Mouse (Mus musculus) intestine, embryonic 14.5 days (tissue): ENCODE measurements around the gene D16Ertd472e. TPM values are rescaled to one million over a fixed set of nuclear protein-coding genes. Genes with fewer than 3 reads are reported as not detected.
A peak's percentile ranks its signal among the peaks of the same experiment; 100 is the strongest.

Experiments
- ATAC-seq: fragments of 200-750 bp; cut with Nextera tagmentation; replicated peaks from 2 replicates; pipeline ENCODE4 v1.8.0; 2017; ENCODE audit warnings: low read depth, moderate number of reproducible peaks, moderate TSS enrichment, moderate library complexity; ENCODE audit not compliant: low FRiP score, low TSS enrichment
- DNase-seq: peaks from one replicate; pipeline ENCODE4 v3.0.0-alpha.2; 2018; ENCODE audit warnings: low spot score
- H3K27ac ChIP-seq: fragments of 300-500 bp; sonication (generic); 2 replicates; pipeline ENCODE4 v1.5.1; 2014; ENCODE audit warnings: low read depth, mild to moderate bottlenecking, control low read depth
- H3K27me3 ChIP-seq: fragments of 300-500 bp; sonication (generic); replicated peaks from 2 replicates; pipeline ENCODE4 v1.6.1; 2014; ENCODE audit warnings: low read length, control low read depth; ENCODE audit not compliant: control insufficient read depth, insufficient read depth
- H3K36me3 ChIP-seq: fragments of 300-500 bp; sonication (generic); 2 replicates; pipeline ENCODE4 v1.6.1; 2014; ENCODE audit warnings: low read length, control low read depth; ENCODE audit not compliant: control insufficient read depth, insufficient read depth
- H3K4me1 ChIP-seq: fragments of 300-500 bp; sonication (generic); replicated peaks from 2 replicates; pipeline ENCODE4 v1.6.1; 2014; ENCODE audit warnings: low read length, control low read depth, mixed read lengths; ENCODE audit not compliant: control insufficient read depth, insufficient read depth
- H3K4me2 ChIP-seq: fragments of 300-500 bp; sonication (generic); 2 replicates; pipeline ENCODE4 v1.6.1; 2014; ENCODE audit warnings: low read length
- H3K4me3 ChIP-seq: fragments of 300-500 bp; sonication (generic); 2 replicates; pipeline ENCODE4 v1.5.1; 2014; ENCODE audit warnings: low read depth, low read length, control low read depth, mixed read lengths
- H3K9ac ChIP-seq: fragments of 300-500 bp; sonication (generic); 2 replicates; pipeline ENCODE4 v1.6.1; 2014; ENCODE audit warnings: mild to moderate bottlenecking, low read length
- H3K9me3 ChIP-seq: fragments of 300-500 bp; sonication (generic); 2 replicates; pipeline ENCODE4 v1.6.1; 2016; ENCODE audit warnings: low read length, control low read depth; ENCODE audit not compliant: control insufficient read depth
- WGBS: fragments of 180-500 bp; shearing (Covaris S2); extraction: QIAGEN DNeasy Blood & Tissue Kit; methylation state at CpG from one replicate; pipeline ENCODE4 v1.1.7; 2014; 5-methylcytosine and 5-hydroxymethylcytosine counted together
- polyA plus RNA-seq: library from polyadenylated mRNA; unstranded; fragments of >200 nt; fragmentation: Nextera tagmentation; extraction: Ambion mirVana; gene quantifications from 2 replicates; pipeline ENCODE4 v1.2.1, GENCODE M21; 2014

The D16Ertd472e gene
- polyA plus RNA-seq, 1 experiment from 2014 or later = 11.8 TPM

DNA sequence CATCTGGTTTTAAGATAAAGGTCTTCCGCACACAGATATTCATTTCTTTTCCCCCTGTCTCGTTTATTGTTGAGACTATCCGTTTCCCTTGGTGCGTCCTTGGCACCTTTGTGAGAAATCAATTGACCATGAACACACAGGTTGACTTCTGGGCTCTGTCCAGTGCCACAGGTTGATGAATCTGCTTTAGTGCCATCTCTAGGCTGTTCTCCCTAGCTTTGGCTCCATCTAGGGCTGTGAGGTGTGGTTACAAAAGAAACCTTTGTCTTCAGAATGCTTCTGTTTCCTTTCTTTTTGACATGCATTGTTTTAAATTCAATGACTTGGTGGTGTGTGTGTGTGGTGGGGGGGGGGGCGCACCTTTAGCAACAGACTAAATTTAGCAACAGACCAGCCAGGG lies 85.7 kb downstream of the D16Ertd472e start:
- Histone ChIP-seq H3K27me3 (no peaks in the 10 kb centered on the region), H3K4me1 (no peaks in the 10 kb centered on the region), H3K9me3 (no peaks in the 10 kb centered on the region), H3K36me3 (no peaks in the 10 kb centered on the region), H3K4me2 (peak overlapping the region; percentile 47), H3K27ac (no peak overlapping the region), H3K4me3 (no peak overlapping the region), H3K9ac (no peak overlapping the region)
- DNase-seq = no peak
- 68% methylated on average over 5 of the region's 5 CpGs for WGBS
- ATAC-seq = no peak

Other genes starting within 250 kb of the D16Ertd472e start
- gene Btg3, start 199.5 kb downstream of the D16Ertd472e start, polyA plus RNA-seq = 37.1 and 40.5 TPM in 2 replicates